Mouse (Mus musculus) MEL (cell line): ENCODE data around the gene Abca7.
A peak's percentile ranks its signal among the peaks of the same experiment; 100 is the strongest.

Source experiments
- MAX ChIP-seq: IDR thresholded peaks from 2 replicates; pipeline ENCODE4 v1.6.1; 2011; ENCODE audit warnings: low read length, improper control_type of control experiment
- POLR2A ChIP-seq, 2 experiments: IDR thresholded peaks; 2 replicates each; pipeline ENCODE4 v1.6.1; 2011 to 2012; ENCODE audit warnings: low read length in 2 of 2, mild to moderate bottlenecking in 2 of 2, control low read depth in 1 of 2, improper control_type of control experiment in 1 of 2, low read depth in 1 of 2, moderate library complexity in 1 of 2; ENCODE audit not compliant: control insufficient read depth in 1 of 2, insufficient read depth in 1 of 2, poor library complexity in 1 of 2

- TF ChIP-seq POLR2A (IDR thresholded peaks at IDR 0.05; ENCODE audit: control insufficient read depth in 1 of 2, insufficient read depth in 1 of 2, low read depth in 1 of 2, low read length in 2 of 2, poor library complexity in 1 of 2) (peak in 1 of 2 experiments; percentile 18; a peak in 1 of 4 replicates), MAX (no peak)
These were observed 22.5 kb downstream of the Abca7 start for GRCm38 (mm10) chr10:80018739-80019297.
